Mouse (Mus musculus) limb, embryonic 12.5 days (tissue): ENCODE results near the gene Apbb2. TPM values are rescaled to one million over a fixed set of nuclear protein-coding genes. Genes with fewer than 3 reads are reported as not detected.

Source experiments
- ATAC-seq: fragments of 200-750 bp; cut with Nextera tagmentation; 2 replicates; pipeline ENCODE4 v1.8.0; 2017; ENCODE audit warnings: low read depth, moderate TSS enrichment; ENCODE audit not compliant: insufficient number of reproducible peaks, insufficient read depth, low FRiP score, low TSS enrichment
- H3K27ac ChIP-seq: fragments of 300-500 bp; sonication (generic); 2 replicates; pipeline ENCODE4 v1.5.1; 2016; ENCODE audit warnings: mild to moderate bottlenecking, moderate library complexity
- H3K27me3 ChIP-seq: fragments of 300-500 bp; sonication (generic); 2 replicates; pipeline ENCODE4 v1.6.1; 2016; ENCODE audit warnings: mild to moderate bottlenecking, moderate library complexity
- H3K36me3 ChIP-seq: fragments of 300-500 bp; sonication (generic); 2 replicates; pipeline ENCODE4 v1.6.1; 2016; ENCODE audit warnings: mild to moderate bottlenecking, moderate library complexity
- H3K4me1 ChIP-seq: fragments of 300-500 bp; sonication (generic); replicated peaks from 2 replicates; pipeline ENCODE4 v1.6.1; 2016
- H3K4me2 ChIP-seq: fragments of 300-500 bp; sonication (generic); 2 replicates; pipeline ENCODE4 v1.6.1; 2016; ENCODE audit warnings: mild to moderate bottlenecking, moderate library complexity
- H3K4me3 ChIP-seq: fragments of 300-500 bp; sonication (generic); replicated peaks from 2 replicates; pipeline ENCODE4 v1.5.1; 2016; ENCODE audit warnings: mild to moderate bottlenecking
- H3K9ac ChIP-seq: fragments of 300-500 bp; sonication (generic); replicated peaks from 2 replicates; pipeline ENCODE4 v1.6.1; 2016; ENCODE audit warnings: mild to moderate bottlenecking, moderate library complexity
- H3K9me3 ChIP-seq: fragments of 300-500 bp; sonication (generic); 2 replicates; pipeline ENCODE4 v1.6.1; 2016; ENCODE audit warnings: mild to moderate bottlenecking, moderate library complexity
- WGBS: fragments of 180-500 bp; shearing (Covaris S2); methylation state at CpG from one replicate; pipeline ENCODE4 v1.1.7; 2016; 5-methylcytosine and 5-hydroxymethylcytosine counted together
- polyA plus RNA-seq: library from polyadenylated mRNA; unstranded; fragments of >200 nt; fragmentation: Nextera tagmentation; extraction: Ambion mirVana; gene quantifications from 2 replicates; pipeline ENCODE4 v1.2.1, GENCODE M21; 2016

Gene Apbb2
- 46.9 and 48.6 TPM in 2 replicates for polyA plus RNA-seq

- peaks cover 40% of the 10 kb centered on the region for H3K4me1 ChIP-seq
- peak within 1 kb of the TSS; percentile 93 for H3K4me3 ChIP-seq
- no peaks in the 10 kb centered on the region for H3K9me3 ChIP-seq
- peak within 1 kb of the TSS; percentile 81 for H3K4me2 ChIP-seq
- H3K36me3 ChIP-seq, result no peaks in the 10 kb centered on the region
- no peaks in the 10 kb centered on the region for H3K27me3 ChIP-seq
- H3K27ac ChIP-seq, result peak within 1 kb of the TSS; percentile 99
- peak within 1 kb of the TSS; percentile 96 for H3K9ac ChIP-seq
- WGBS, result under 1% methylated on average over 38 of the region's 39 CpGs
- ATAC-seq, result peak; percentile 94
These were observed at the start of gene Apbb2 for GRCm38 (mm10) chr5:66618597-66618996. TSS of gene Apbb2 (minus strand) at chr5:66618784.

DNA sequence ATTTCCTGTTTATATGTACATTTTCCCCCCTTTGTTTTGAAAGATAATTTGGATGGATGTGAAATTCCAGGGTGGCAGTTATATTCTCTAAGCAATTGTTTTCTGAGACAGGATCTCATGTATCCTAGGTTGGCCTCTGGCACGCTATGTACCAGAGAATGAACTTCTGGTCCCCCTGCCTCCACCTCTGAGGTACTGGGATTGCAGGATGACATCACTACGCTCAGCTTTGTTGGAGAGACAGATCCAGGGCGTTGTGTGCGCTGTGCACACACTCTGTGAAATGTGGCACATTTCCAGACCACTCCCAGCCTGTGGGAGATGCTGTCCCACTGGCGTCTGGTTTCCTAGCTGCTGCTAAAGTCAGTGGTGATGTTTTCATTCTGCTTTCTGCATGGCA, 35.6 kb upstream of the Apbb2 start:
- Histone ChIP-seq H3K27ac (peak overlapping the region; percentile 74), H3K9me3 (peaks cover 4% of the 10 kb centered on the region; the same call in 1 of the 2 replicates), H3K4me3 (no peak overlapping the region), H3K9ac (no peak overlapping the region), H3K27me3 (no peaks in the 10 kb centered on the region), H3K36me3 (no peaks in the 10 kb centered on the region), H3K4me1 (peaks cover 10% of the 10 kb centered on the region; the same call in 1 of the 2 replicates), H3K4me2 (no peak overlapping the region)
- WGBS, result 55% methylated on average over 5 of the region's 5 CpGs
- ATAC-seq, result 0 out of 2 replicates have a peak, but pooled peaks have one; percentile 75

DNA sequence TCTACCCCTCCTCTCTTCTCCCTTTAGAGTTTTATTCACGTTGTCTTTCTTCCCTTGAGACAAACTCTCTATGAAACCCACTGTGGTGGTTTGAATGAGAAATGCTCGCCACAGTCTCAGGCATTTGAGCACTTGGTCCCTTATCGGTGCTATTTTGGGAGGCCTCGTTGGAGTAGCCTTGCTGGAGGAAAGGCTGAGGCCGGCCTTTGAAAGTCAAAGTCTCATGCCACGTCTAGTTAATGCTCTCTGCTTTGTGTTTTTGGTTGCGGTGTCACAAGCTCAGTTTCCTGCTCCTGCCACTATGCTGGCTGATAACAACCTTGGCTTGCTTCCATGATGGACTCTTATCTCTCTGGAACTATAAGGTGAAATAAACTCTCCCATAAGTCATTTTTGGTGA, 28.9 kb upstream of the Apbb2 start:
- Histone ChIP-seq H3K27ac (no peak overlapping the region), H3K27me3 (no peaks in the 10 kb centered on the region), H3K9me3 (no peaks in the 10 kb centered on the region), H3K4me3 (no peak overlapping the region), H3K36me3 (no peaks in the 10 kb centered on the region), H3K4me1 (peaks cover 7% of the 10 kb centered on the region; the same call in 1 of the 2 replicates), H3K4me2 (no peak overlapping the region), H3K9ac (no peak overlapping the region)
- ATAC-seq, result no peak
- WGBS, result 72% methylated on average over 7 of the region's 7 CpGs

DNA sequence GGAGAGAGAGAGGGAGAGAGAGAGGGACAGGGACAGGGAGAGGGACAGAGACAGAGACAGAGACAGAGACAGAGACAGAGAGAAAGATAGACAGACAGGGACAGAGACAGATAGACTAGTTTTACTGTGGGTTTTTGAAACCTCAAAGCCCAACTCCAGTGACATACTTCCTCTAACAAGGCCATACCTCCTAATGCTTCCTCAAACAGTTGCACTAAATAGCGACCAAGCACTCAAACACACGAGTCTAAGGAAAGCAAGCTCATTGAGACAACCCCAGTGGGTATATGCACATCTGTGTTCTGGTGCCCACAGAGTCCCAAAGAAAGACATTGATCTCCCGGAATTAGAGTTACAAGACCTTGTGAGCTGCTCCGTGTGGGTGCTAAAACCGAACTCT, 24.7 kb upstream of the Apbb2 start:
- no peak overlapping the region for H3K4me3 ChIP-seq
- WGBS, result 83% methylated on average over 5 of the region's 5 CpGs
- H3K27ac ChIP-seq, result no peak overlapping the region
- no peaks in the 10 kb centered on the region for H3K4me1 ChIP-seq
- ATAC-seq, result no peak
- H3K27me3 ChIP-seq, result no peaks in the 10 kb centered on the region
- H3K36me3 ChIP-seq, result no peaks in the 10 kb centered on the region
- no peak overlapping the region for H3K4me2 ChIP-seq
- H3K9me3 ChIP-seq, result no peaks in the 10 kb centered on the region
- no peak overlapping the region for H3K9ac ChIP-seq

GRCm38 (mm10) chr5:66642156-66642555, 23.6 kb upstream of the Apbb2 start:
- H3K9ac ChIP-seq, result no peak overlapping the region
- H3K4me2 ChIP-seq, result no peak overlapping the region
- no peaks in the 10 kb centered on the region for H3K36me3 ChIP-seq
- no peaks in the 10 kb centered on the region for H3K27me3 ChIP-seq
- no peak overlapping the region for H3K4me3 ChIP-seq
- no peaks in the 10 kb centered on the region for H3K4me1 ChIP-seq
- H3K27ac ChIP-seq, result no peak overlapping the region
- WGBS, result 89% methylated on average over 4 of the region's 4 CpGs
- H3K9me3 ChIP-seq, result no peaks in the 10 kb centered on the region
- no peak for ATAC-seq

DNA sequence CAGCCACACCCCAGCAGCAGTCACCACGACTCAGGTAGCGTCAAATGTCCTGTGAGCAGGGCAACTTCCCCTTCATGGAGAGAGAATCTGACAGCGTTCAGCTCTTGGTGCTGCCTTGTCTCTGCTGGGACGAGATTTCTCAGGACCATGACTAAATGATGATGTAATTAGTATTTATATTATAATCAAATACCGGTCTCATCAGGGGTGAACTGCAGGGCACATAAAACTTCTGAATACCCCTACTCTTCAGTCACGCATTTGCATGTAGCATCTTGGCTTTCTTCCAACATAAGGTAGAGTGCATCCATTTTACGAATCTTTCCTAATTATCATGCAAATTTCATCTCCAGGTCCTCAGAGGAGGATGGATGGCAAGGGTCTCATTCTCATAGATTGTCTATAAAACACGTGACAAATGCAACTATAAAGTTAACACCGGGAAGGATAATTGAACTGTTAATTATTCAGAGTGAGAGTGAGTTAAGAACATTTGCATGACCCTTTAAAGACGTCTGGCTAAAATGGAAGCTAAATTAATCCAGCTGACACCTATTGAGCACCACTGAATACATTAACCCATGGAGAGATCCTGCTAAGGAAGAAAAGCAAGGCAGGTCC, 17.0 kb upstream of the Apbb2 start:
- 0 out of 2 replicates have a peak, but pooled peaks cover 4% of the 10 kb centered on the region for H3K4me1 ChIP-seq
- WGBS, result 71% methylated on average over 10 of the region's 10 CpGs
- no peak overlapping the region for H3K4me3 ChIP-seq
- H3K9me3 ChIP-seq, result no peaks in the 10 kb centered on the region
- H3K36me3 ChIP-seq, result no peaks in the 10 kb centered on the region
- H3K27me3 ChIP-seq, result no peaks in the 10 kb centered on the region
- no peak overlapping the region for H3K4me2 ChIP-seq
- ATAC-seq, result no peak
- no peak overlapping the region for H3K9ac ChIP-seq
- H3K27ac ChIP-seq, result no peak overlapping the region

GRCm38 (mm10) chr5:66627805-66628204, 9.2 kb upstream of the Apbb2 start:
- Histone ChIP-seq H3K4me3 (no peak overlapping the region), H3K27me3 (no peaks in the 10 kb centered on the region), H3K4me2 (no peak overlapping the region), H3K9me3 (no peaks in the 10 kb centered on the region), H3K9ac (no peak overlapping the region), H3K27ac (no peak overlapping the region), H3K4me1 (0 out of 2 replicates have a peak, but pooled peaks cover 4% of the 10 kb centered on the region), H3K36me3 (no peaks in the 10 kb centered on the region)
- WGBS, result 70% methylated on average over 7 of the region's 7 CpGs
- no peak for ATAC-seq

DNA sequence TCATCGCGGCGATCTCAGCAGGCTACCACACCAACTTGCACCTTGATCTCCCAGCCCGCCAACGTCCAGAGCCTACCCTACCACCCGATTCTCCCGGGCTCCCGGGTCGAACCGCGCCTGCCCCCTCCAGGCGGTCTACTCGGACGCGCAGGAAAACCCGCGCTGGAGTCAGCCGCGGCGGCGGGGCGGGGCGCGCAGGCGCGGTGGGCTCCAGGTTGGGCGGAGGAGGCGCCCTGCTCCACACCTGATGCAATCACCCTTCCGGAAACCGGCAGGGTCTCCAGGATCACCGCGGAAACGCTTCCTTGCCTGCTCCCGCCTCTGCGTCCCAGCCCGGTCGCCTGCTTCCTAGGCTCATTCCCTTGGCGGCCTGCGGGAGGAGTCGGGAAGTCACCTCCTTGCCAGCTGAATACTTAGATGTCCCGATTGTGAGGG, 1.6 kb upstream of the Apbb2 start:
- under 1% methylated on average over 41 of the region's 41 CpGs for WGBS
- ATAC-seq, result peak; percentile 21; the same call in 1 of the 2 replicates

DNA sequence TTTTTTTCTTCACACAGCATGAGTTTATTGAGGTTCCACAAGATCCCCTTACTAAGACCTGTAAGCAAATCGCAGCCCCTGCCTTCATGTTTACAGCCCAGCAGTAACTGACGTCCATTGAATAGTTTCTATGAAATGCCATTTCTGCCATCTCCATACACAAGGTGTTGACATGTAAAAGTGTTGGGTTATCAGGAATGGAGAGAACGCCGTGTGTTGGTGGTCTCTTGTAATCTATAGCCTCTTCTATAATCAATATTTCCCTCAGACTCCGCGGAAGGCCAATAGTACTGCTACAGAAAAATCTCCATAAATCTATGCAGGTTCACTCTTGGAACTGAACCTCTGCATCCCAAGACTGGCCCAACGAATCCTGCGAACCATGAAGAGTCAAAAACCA, 1.1 kb upstream of the Apbb2 start:
- no peak for ATAC-seq
- Histone ChIP-seq H3K27ac (peak overlapping the region; percentile 70; the same call in 1 of the 2 replicates), H3K4me3 (peak overlapping the region; percentile 56), H3K4me2 (peak overlapping the region; percentile 81), H3K9me3 (no peaks in the 10 kb centered on the region), H3K36me3 (no peaks in the 10 kb centered on the region), H3K9ac (peak overlapping the region; percentile 74), H3K27me3 (no peaks in the 10 kb centered on the region), H3K4me1 (peaks cover 30% of the 10 kb centered on the region)
- WGBS, result 41% methylated on average over 8 of the region's 8 CpGs

More for the DNA sequence above, 1.6 kb upstream of the Apbb2 start:
- no peaks in the 10 kb centered on the region for H3K36me3 ChIP-seq
- peak overlapping the region; percentile 56 for H3K4me3 ChIP-seq
- H3K9ac ChIP-seq, result peak overlapping the region; percentile 74
- H3K4me2 ChIP-seq, result peak overlapping the region; percentile 81
- peaks cover 25% of the 10 kb centered on the region for H3K4me1 ChIP-seq
- peak overlapping the region; percentile 70; the same call in 1 of the 2 replicates for H3K27ac ChIP-seq
- H3K9me3 ChIP-seq, result no peaks in the 10 kb centered on the region
- H3K27me3 ChIP-seq, result no peaks in the 10 kb centered on the region

GRCm38 (mm10) chr5:66619195-66619594, 611 bp upstream of the Apbb2 start:
- no peaks in the 10 kb centered on the region for H3K9me3 ChIP-seq
- H3K27me3 ChIP-seq, result no peaks in the 10 kb centered on the region
- H3K4me2 ChIP-seq, result peak overlapping the region; percentile 81; the same call in 1 of the 2 replicates
- H3K4me1 ChIP-seq, result peaks cover 34% of the 10 kb centered on the region
- ATAC-seq, result no peak
- peak overlapping the region; percentile 99 for H3K27ac ChIP-seq
- H3K9ac ChIP-seq, result no peak overlapping the region
- no peak overlapping the region for H3K4me3 ChIP-seq
- H3K36me3 ChIP-seq, result no peaks in the 10 kb centered on the region
- 30% methylated on average over 11 of the region's 11 CpGs for WGBS

DNA sequence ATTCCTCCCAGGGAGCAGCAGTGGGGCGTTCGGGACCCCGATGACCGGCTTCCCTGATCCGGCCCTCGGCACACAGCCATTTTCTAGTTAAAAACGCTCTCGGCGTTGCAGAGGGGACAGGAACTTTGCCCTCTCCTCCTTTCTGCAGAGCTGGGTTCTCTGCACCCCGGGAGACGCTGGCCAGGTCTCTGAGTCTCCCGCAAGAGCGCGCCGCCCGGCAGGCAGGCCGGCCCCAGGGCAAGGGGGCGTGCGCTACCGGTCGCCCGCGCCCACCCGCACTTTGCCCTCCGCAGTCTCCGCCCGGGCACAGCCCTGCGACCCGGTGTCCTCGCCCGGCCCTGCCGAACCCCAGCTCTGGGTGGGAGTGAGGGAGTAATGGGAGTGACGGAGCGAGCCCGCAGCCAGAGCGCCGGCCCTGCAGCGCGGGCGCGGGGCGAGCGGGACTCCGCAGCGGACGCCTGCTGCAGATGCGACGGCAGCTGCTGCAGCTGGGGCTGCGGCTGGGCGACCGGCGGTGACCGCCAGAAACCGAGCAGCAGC, 593 bp downstream of the Apbb2 start:
- no peaks in the 10 kb centered on the region for H3K36me3 ChIP-seq
- peak overlapping the region; percentile 96 for H3K9ac ChIP-seq
- peak overlapping the region; percentile 93 for H3K4me3 ChIP-seq
- no peaks in the 10 kb centered on the region for H3K9me3 ChIP-seq
- peak overlapping the region; percentile 99 for H3K27ac ChIP-seq
- peaks cover 46% of the 10 kb centered on the region for H3K4me1 ChIP-seq
- H3K4me2 ChIP-seq, result peak overlapping the region; percentile 81
- H3K27me3 ChIP-seq, result no peaks in the 10 kb centered on the region
- ATAC-seq, result peak; percentile 68
- WGBS, result 0% methylated on average over 54 of the region's 54 CpGs
